Mouse (Mus musculus): Measurements from ENCODE around the gene Jund. TPM values are rescaled to one million over a fixed set of nuclear protein-coding genes. Genes with fewer than 3 reads are reported as not detected.

Gene Jund
- total RNA-seq, 4 experiments from 2014 or later: 187 to 329 (median 253) TPM

- peak; percentile 87 for DNase-seq
These were observed 1.8 kb downstream of the Jund start for GRCm38 (mm10) chr8:70700555-70700922.

GRCm38 (mm10) chr8:70701048-70701981 is 2.6 kb downstream of the Jund start:
- no peak for DNase-seq

- DNase-seq: no peak
These were observed 3.5 kb downstream of the Jund start for GRCm38 (mm10) chr8:70701982-70702841.

- DNase-seq: peak; percentile 79
These were observed 4.1 kb downstream of the Jund start for GRCm38 (mm10) chr8:70702842-70703182.

GRCm38 (mm10) chr8:70703287-70703686 is 4.5 kb downstream of the Jund start, which contains the start of gene Iqcn:
Gene Iqcn, plus strand, starts transcription at chr8:70703457.
- DNase-seq: no peak

GRCm38 (mm10) chr8:70708281-70708680 is 9.5 kb downstream of the Jund start:
- DNase-seq: peak; percentile 66

- DNase-seq: peak; percentile 17
These were observed 11.0 kb downstream of the Jund start for GRCm38 (mm10) chr8:70709794-70710193.

GRCm38 (mm10) chr8:70710296-70710695 is 11.5 kb downstream of the Jund start:
- peak; percentile 64 for DNase-seq

- DNase-seq: peak; percentile 88
These were observed 12.3 kb downstream of the Jund start for GRCm38 (mm10) chr8:70711041-70711440.

GRCm38 (mm10) chr8:70713991-70714390 is 15.2 kb downstream of the Jund start:
- no peak for DNase-seq

- DNase-seq: peak; percentile 45
These were observed 16.3 kb downstream of the Jund start for GRCm38 (mm10) chr8:70715086-70715485.

- DNase-seq: no peak
These were observed 18.0 kb downstream of the Jund start for GRCm38 (mm10) chr8:70716521-70717400.

- no peak for DNase-seq
These were observed 19.5 kb downstream of the Jund start, which contains the start of gene Gm3336 for GRCm38 (mm10) chr8:70718297-70718696. Gene Gm3336, plus strand, starts transcription at chr8:70718543.

GRCm38 (mm10) chr8:70719796-70720270 is 21.1 kb downstream of the Jund start:
- DNase-seq: no peak

GRCm38 (mm10) chr8:70720739-70721138 is 22.0 kb downstream of the Jund start:
- DNase-seq: no peak

GRCm38 (mm10) chr8:70721601-70722000 is 22.9 kb downstream of the Jund start:
- no peak for DNase-seq

GRCm38 (mm10) chr8:70723486-70724210 is 24.9 kb downstream of the Jund start, which contains the start of gene Pde4c:
Gene Pde4c, plus strand, starts transcription at chr8:70723720.
- no peak for DNase-seq

- DNase-seq: no peak
These were observed 25.5 kb downstream of the Jund start for GRCm38 (mm10) chr8:70724216-70724615.

- no peak for DNase-seq
These were observed 27.2 kb downstream of the Jund start for GRCm38 (mm10) chr8:70725792-70726447.

- DNase-seq: no peak
These were observed 28.0 kb downstream of the Jund start for GRCm38 (mm10) chr8:70726721-70727120.

All from adrenal gland, adult 8-10 months (tissue).